Mouse (Mus musculus): ENCODE measurements around the gene Gm44511. TPM values are rescaled to one million over a fixed set of nuclear protein-coding genes. Genes with fewer than 3 reads are reported as not detected.
"Not testable (repeated sequence)": the region's sequence is repeated elsewhere in the genome, so short reads cannot be mapped to it uniquely, and the experiment has no call there.

The Gm44511 gene
- polyA plus RNA-seq, 1 experiment from 2014 or later, result 0.44 TPM

DNA sequence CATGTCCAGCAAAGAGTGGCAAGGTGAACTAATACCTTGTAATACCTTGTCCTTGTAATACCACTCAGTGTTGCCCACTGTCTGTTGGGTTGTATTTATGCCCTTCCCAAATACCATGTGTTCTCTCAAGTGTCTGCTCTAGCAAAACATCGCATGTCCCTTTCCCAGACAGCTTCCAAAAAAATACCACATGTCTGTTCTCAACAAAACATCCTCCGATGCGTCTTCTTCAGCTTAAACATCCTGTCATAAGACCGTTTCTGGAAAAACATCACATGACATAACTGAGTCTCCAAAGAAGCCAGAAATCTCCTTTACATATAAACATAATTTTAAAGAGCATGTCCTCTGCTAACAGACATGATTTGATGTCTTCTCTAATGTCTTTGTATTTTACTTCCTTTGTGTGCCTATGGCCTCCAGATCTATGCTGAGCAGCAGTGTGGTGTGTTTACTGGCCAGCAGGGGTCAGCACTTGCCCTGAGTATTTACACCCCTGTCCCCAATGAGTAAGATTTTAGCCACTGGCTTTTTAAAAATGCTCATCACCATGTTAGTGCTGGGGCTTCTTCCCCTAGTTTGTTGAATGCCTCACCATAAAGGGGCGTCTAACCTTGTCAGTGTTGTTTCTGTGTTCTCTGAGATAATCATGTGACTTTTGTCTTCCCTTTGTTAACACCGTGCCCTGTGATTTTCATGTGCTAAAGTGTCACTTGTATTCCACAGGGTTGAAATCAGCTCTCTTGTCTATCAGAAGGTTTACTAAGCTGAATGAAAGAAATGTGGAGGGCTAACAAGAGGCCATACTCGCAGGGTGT, 21.1 kb downstream of the Gm44511 start:
- H3K9ac ChIP-seq (ENCODE audit: low read length); H3K36me3 ChIP-seq (ENCODE audit: control insufficient read depth, insufficient read depth, low read length); H3K4me1 ChIP-seq (ENCODE audit: control insufficient read depth, insufficient read depth, low read length); H3K4me2 ChIP-seq (ENCODE audit: low read depth, low read length); H3K27me3 ChIP-seq (ENCODE audit: control insufficient read depth, insufficient read depth, low read length); H3K9me3 ChIP-seq (replicated peaks; ENCODE audit: control insufficient read depth, low read length); ATAC-seq (ENCODE audit: insufficient read depth, low FRiP score); H3K27ac ChIP-seq (ENCODE audit: low read length); H3K4me3 ChIP-seq (replicated peaks; ENCODE audit: low read length): not testable (repeated sequence)
- 57% methylated on average over 7 of the region's 7 CpGs for WGBS

DNA sequence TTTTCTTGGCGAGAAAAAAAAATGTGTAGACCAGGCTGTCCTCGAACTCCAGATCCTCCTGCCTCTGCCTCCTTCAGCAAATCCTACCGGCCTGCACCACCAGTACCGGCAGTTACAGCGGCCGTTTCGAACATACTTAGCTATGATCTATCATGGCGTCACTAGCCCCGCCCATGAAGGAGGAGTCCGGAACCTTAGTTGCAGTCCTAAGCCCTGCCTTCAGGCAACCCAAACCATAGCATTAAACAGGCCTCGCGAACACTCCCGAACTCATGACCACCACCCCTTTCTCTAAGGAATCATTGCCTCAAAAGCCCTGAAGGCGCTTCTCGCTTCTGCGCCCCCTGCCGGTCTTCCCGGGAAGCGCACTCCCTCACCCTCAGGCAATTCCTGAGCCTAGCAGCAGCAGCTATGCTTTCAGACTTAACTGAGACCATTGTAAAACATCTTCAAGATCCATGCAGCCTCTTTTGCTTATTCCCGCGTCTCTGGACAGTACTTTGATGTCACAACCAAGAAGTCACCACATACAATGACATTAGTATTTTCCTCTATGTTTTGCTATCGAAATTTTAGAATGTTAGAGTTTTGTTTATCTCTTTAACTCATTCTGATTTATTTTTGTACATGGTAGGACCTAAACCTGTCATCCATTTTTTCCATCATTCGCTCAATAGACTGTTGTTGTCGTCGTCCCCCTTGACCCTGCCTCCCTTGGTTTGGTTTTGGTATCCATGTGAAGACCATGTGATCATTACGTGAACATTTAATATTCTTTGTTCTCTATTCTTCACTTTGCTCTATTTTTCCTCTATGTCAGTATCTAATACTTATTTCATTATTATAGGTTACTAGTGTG, 22.9 kb downstream of the Gm44511 start:
- 0 out of 2 replicates have a peak overlapping the region, but pooled peaks have one; percentile 56 for H3K27ac ChIP-seq (ENCODE audit: low read length)
- peak; percentile 95 for ATAC-seq (ENCODE audit: insufficient read depth, low FRiP score)
- peaks cover 6% of the 10 kb centered on the region for H3K4me1 ChIP-seq (ENCODE audit: control insufficient read depth, insufficient read depth, low read length)
- peak overlapping the region; percentile 62 for H3K9ac ChIP-seq (ENCODE audit: low read length)
- H3K4me2 ChIP-seq (ENCODE audit: low read depth, low read length), result peak overlapping the region; percentile 58
- WGBS, result 6% methylated on average over 26 of the region's 26 CpGs
- no peaks in the 10 kb centered on the region for H3K27me3 ChIP-seq (ENCODE audit: control insufficient read depth, insufficient read depth, low read length)
- no peaks in the 10 kb centered on the region for H3K9me3 ChIP-seq (replicated peaks; ENCODE audit: control insufficient read depth, low read length)
- peak overlapping the region; percentile 52 for H3K4me3 ChIP-seq (replicated peaks; ENCODE audit: low read length)
- H3K36me3 ChIP-seq (ENCODE audit: control insufficient read depth, insufficient read depth, low read length), result no peaks in the 10 kb centered on the region

DNA sequence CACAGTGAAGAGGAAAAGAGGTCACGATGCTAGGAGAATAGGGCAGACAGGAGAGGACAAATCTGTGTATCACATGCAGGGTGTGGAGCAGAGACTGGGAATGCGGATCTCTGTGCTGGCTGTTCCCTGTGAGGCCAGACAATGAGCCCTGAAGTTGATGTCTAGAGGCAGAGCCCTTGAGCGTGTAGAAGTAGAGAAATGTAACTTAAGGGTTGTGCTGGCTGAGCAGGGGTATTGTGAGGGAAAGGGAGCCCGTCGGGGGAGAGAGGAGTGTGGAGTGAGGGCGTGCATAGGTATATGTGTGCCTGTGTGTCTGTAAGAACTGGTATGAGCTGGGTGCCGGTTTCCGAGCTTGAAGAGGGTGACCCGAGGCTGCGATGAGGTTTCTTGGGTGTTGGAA, 23.6 kb downstream of the Gm44511 start:
- Histone ChIP-seq H3K4me3 (replicated peaks; ENCODE audit: low read length) (peak overlapping the region; percentile 52), H3K36me3 (ENCODE audit: control insufficient read depth, insufficient read depth, low read length) (no peaks in the 10 kb centered on the region), H3K4me2 (ENCODE audit: low read depth, low read length) (peak overlapping the region; percentile 58), H3K9ac (ENCODE audit: low read length) (peak overlapping the region; percentile 62), H3K27me3 (ENCODE audit: control insufficient read depth, insufficient read depth, low read length) (no peaks in the 10 kb centered on the region), H3K9me3 (replicated peaks; ENCODE audit: control insufficient read depth, low read length) (no peaks in the 10 kb centered on the region), H3K27ac (ENCODE audit: low read length) (peak overlapping the region; percentile 56), H3K4me1 (ENCODE audit: control insufficient read depth, insufficient read depth, low read length) (peaks cover 10% of the 10 kb centered on the region)
- 11% methylated on average over 10 of the region's 10 CpGs for WGBS
- ATAC-seq (ENCODE audit: insufficient read depth, low FRiP score), result peak; percentile 30

DNA sequence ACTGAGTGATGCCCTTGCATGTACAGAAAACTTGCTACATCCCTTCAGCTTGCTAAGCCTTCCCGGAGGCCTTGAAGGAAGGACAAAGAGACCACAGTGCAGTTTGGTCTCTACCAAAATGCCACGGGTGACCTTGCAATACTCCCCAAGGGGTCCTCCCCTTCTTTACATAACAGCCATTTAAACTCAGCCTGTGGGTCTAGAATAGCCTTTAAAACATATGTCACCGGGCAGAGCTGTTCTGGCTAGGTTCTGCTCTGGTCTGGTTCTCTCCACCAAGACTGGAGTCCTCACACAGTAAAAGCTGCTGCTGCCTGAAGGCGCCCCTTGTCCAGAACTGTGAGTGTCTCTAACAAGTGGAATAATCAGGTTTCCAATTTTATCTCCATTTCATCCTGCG, 25.4 kb downstream of the Gm44511 start:
- not testable (repeated sequence) for ATAC-seq (ENCODE audit: insufficient read depth, low FRiP score); H3K4me2 ChIP-seq (ENCODE audit: low read depth, low read length)
- WGBS, result 82% methylated on average over 5 of the region's 5 CpGs

DNA sequence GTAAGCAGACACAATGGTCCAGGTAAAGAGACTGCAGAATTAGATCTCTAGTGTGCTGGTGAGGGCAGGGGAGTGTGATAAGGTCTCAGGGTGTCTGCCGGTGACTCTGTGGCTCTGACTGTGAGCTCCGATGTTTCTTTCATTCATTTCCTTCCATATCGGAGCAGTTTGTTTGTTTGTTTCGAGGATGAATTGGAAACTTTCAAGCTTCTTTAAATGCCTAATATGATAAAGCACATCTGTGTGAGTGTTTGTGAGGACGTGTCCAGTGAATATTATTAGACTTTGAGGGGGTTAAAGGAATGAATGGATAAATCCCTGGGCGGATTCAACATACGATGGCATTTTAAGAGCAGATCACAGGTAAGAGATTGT, 26.2 kb downstream of the Gm44511 start:
- H3K27me3 ChIP-seq (ENCODE audit: control insufficient read depth, insufficient read depth, low read length), result no peaks in the 10 kb centered on the region
- H3K4me1 ChIP-seq (ENCODE audit: control insufficient read depth, insufficient read depth, low read length), result peaks cover 13% of the 10 kb centered on the region
- H3K4me3 ChIP-seq (replicated peaks; ENCODE audit: low read length), result peak overlapping the region; percentile 67
- peak overlapping the region; percentile 61 for H3K9ac ChIP-seq (ENCODE audit: low read length)
- H3K27ac ChIP-seq (ENCODE audit: low read length), result no peak overlapping the region
- H3K36me3 ChIP-seq (ENCODE audit: control insufficient read depth, insufficient read depth, low read length), result no peaks in the 10 kb centered on the region
- H3K9me3 ChIP-seq (replicated peaks; ENCODE audit: control insufficient read depth, low read length), result no peaks in the 10 kb centered on the region
- peak overlapping the region; percentile 58 for H3K4me2 ChIP-seq (ENCODE audit: low read depth, low read length)
- WGBS, result 20% methylated on average over 7 of the region's 7 CpGs
- no peak for ATAC-seq (ENCODE audit: insufficient read depth, low FRiP score)

More for the DNA sequence above, 25.4 kb downstream of the Gm44511 start:
- peaks cover 13% of the 10 kb centered on the region for H3K4me1 ChIP-seq (ENCODE audit: control insufficient read depth, insufficient read depth, low read length)
- H3K9ac ChIP-seq (ENCODE audit: low read length); H3K27ac ChIP-seq (ENCODE audit: low read length); H3K4me3 ChIP-seq (replicated peaks; ENCODE audit: low read length); H3K27me3 ChIP-seq (ENCODE audit: control insufficient read depth, insufficient read depth, low read length); H3K9me3 ChIP-seq (replicated peaks; ENCODE audit: control insufficient read depth, low read length); H3K36me3 ChIP-seq (ENCODE audit: control insufficient read depth, insufficient read depth, low read length): not testable (repeated sequence)

DNA sequence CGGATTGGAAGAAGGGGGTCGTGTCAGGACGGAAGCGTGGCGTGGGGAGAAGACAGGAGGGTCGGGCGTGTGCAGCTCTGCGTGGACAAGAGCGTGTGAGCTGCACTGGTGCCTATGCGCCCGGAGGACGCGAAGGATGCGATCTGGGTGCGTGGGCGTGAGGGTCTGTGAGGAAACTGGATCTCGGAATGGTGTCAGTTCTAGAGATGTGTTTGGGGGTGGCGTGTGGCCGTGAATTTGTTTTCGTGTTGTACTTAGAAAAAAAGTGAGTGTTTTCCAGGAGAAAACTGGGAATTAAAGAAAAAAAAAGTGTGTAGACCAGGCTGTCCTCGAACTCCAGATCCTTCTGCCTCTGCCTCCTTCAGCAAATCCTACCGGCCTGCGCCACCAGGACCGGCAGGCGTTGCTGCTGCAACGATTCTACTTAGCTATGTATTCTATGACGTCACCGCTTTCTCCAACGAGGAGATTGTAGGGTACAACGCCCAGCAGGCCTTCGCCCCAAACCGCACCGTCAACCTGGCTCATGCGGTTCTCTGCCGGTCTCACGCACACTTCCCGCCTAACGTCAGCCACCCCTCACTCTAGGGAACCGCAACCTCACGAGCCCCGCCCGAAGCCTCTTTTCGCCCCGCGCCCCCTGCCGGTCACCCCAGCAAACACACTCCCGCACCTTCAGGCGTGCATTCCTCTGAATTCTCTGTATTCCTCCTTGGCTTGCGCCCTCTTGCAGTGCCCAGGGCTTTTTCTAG, 26.8 kb downstream of the Gm44511 start:
- Histone ChIP-seq H3K27ac (ENCODE audit: low read length) (peak overlapping the region; percentile 92), H3K4me1 (ENCODE audit: control insufficient read depth, insufficient read depth, low read length) (peaks cover 13% of the 10 kb centered on the region), H3K4me3 (replicated peaks; ENCODE audit: low read length) (peak overlapping the region; percentile 67), H3K9ac (ENCODE audit: low read length) (peak overlapping the region; percentile 76), H3K4me2 (ENCODE audit: low read depth, low read length) (peak overlapping the region; percentile 70)
- H3K9me3 ChIP-seq (replicated peaks; ENCODE audit: control insufficient read depth, low read length); H3K27me3 ChIP-seq (ENCODE audit: control insufficient read depth, insufficient read depth, low read length); H3K36me3 ChIP-seq (ENCODE audit: control insufficient read depth, insufficient read depth, low read length): not testable (repeated sequence)
- WGBS, result under 1% methylated on average over 49 of the region's 49 CpGs
- peak; percentile 78 for ATAC-seq (ENCODE audit: insufficient read depth, low FRiP score)

DNA sequence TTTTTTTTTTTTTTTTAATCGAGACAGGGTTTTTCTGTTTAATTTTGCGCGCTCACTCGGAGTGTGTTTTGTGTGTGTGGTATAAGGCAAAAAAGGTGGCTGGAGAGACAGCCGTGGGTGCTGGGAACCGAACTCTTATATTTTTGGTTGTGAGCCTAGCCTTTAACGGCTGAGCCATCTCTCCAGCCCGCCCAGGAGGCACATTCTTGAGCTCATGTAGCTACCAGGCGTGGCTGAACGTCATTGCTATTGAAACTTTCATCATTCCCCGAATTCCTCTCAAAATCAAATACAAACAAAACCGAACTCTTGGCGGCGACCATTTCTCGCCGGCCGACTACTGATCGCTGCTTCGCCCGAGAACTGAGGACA, 27.4 kb downstream of the Gm44511 start:
- ATAC-seq (ENCODE audit: insufficient read depth, low FRiP score), result peak; percentile 38
- under 1% methylated on average over 20 of the region's 20 CpGs for whole genome bisulfite sequencing
- not testable (repeated sequence) for H3K9me3 ChIP-seq (replicated peaks; ENCODE audit: control insufficient read depth, low read length)

DNA sequence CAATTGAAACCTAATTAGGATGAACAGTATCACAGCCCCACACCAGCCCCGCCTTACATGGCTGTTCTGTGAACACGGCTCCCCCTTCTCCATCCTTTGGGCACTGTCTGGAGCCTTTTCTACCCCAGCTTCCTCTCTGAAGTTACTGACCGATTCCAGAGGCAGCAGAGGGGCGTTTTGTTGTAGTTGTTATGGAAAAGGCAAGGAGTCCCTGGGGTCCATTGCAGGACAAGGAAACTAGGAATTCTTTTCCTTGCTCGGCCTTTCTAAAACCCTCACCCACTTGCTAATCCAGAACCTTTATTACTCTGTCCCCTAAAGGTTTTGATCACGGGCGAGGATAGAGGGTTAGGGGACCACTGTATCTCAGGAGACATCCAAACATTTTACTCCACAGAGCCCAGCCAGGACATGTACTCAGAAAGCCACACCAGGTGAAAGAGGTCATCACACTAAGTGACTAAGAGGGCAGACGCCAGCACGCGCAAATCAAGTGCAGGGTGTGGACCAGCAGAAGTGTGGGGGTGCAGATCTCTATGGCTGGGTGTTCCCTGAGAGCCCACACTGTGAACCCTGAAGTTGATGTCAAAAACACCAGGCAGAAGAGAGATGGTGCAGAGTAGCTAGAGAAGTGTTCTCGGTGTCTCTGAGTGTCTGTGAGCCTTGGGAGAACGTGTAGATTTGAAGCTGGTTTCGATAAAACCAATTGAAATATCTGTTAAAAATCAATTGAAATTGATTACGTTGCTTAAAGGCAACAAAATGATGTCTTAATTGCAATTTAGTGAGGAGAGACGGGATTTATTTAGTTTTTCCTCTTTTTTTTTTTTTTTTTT, 28.0 kb downstream of the Gm44511 start:
- peak overlapping the region; percentile 61 for H3K9ac ChIP-seq (ENCODE audit: low read length)
- 14% methylated on average over 15 of the region's 15 CpGs for WGBS

More for the DNA sequence above, 27.4 kb downstream of the Gm44511 start:
- peak overlapping the region; percentile 92 for H3K27ac ChIP-seq (ENCODE audit: low read length)
- not testable (repeated sequence) for H3K36me3 ChIP-seq (ENCODE audit: control insufficient read depth, insufficient read depth, low read length); H3K27me3 ChIP-seq (ENCODE audit: control insufficient read depth, insufficient read depth, low read length)
- peak overlapping the region; percentile 70 for H3K4me2 ChIP-seq (ENCODE audit: low read depth, low read length)
- H3K9ac ChIP-seq (ENCODE audit: low read length), result peak overlapping the region; percentile 76
- peak overlapping the region; percentile 67 for H3K4me3 ChIP-seq (replicated peaks; ENCODE audit: low read length)
- peaks cover 13% of the 10 kb centered on the region for H3K4me1 ChIP-seq (ENCODE audit: control insufficient read depth, insufficient read depth, low read length)

More for the DNA sequence above, 28.0 kb downstream of the Gm44511 start:
- Histone ChIP-seq H3K4me1 (ENCODE audit: control insufficient read depth, insufficient read depth, low read length) (peaks cover 13% of the 10 kb centered on the region), H3K27ac (ENCODE audit: low read length) (peak overlapping the region; percentile 70), H3K9me3 (replicated peaks; ENCODE audit: control insufficient read depth, low read length) (no peaks in the 10 kb centered on the region), H3K4me2 (ENCODE audit: low read depth, low read length) (peak overlapping the region; percentile 70), H3K4me3 (replicated peaks; ENCODE audit: low read length) (peak overlapping the region; percentile 67), H3K36me3 (ENCODE audit: control insufficient read depth, insufficient read depth, low read length) (no peaks in the 10 kb centered on the region), H3K27me3 (ENCODE audit: control insufficient read depth, insufficient read depth, low read length) (no peaks in the 10 kb centered on the region)
- no peak for ATAC-seq (ENCODE audit: insufficient read depth, low FRiP score)

All from stomach, embryonic 16.5 days (tissue).